Mouse (Mus musculus): Measurements from ENCODE around the gene Hadhb. TPM values are rescaled to one million over a fixed set of nuclear protein-coding genes. Genes with fewer than 3 reads are reported as not detected.

The Hadhb gene
- polyA plus RNA-seq, 1 experiment from 2014 or later, result 269 TPM

DNA sequence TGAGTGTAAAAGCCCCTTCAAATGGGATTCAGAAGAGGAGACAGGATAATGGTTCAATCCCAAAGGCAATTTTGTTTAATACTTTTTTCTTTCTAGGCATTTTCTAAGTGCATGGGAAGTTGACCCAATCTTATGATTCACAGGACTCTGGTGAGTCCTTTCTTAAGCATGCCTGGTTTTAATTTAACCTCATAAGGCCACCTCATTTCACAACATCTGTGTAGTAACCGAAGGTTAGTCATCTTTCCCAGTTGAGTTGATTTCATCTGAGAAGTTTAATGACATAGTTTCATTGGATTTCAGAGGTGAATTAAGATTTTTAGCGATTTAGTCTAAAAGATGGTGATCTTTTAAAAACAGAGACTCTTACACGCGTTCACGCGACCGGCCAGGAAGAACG, 67.6 kb downstream of the Hadhb start:
- no peaks in the 10 kb centered on the region for H3K36me3 ChIP-seq
- no peak for ATAC-seq
- H3K4me3 ChIP-seq (replicated peaks), result no peak overlapping the region
- no peak overlapping the region for H3K9ac ChIP-seq
- H3K4me2 ChIP-seq (replicated peaks), result no peak overlapping the region
- H3K9me3 ChIP-seq, result no peaks in the 10 kb centered on the region
- WGBS, result 98% methylated on average over 8 of the region's 8 CpGs
- no peaks in the 10 kb centered on the region for H3K4me1 ChIP-seq (replicated peaks)
- H3K27me3 ChIP-seq (replicated peaks), result no peaks in the 10 kb centered on the region
- no peak overlapping the region for H3K27ac ChIP-seq

- no peak for ATAC-seq
- H3K4me2 ChIP-seq (replicated peaks), result no peak overlapping the region
- H3K27ac ChIP-seq, result no peak overlapping the region
- no peak overlapping the region for H3K9ac ChIP-seq
- H3K27me3 ChIP-seq (replicated peaks), result no peaks in the 10 kb centered on the region
- no peaks in the 10 kb centered on the region for H3K36me3 ChIP-seq
- H3K4me3 ChIP-seq (replicated peaks), result no peak overlapping the region
- WGBS, result 78% methylated on average over 4 of the region's 4 CpGs
- H3K4me1 ChIP-seq (replicated peaks), result peaks cover 10% of the 10 kb centered on the region
- H3K9me3 ChIP-seq, result no peaks in the 10 kb centered on the region
Measured at GRCm38 (mm10) chr5:30230901-30231300, 75.9 kb downstream of the Hadhb start.

- peak; percentile 76 for ATAC-seq
Measured at GRCm38 (mm10) chr5:30231891-30232270, 76.8 kb downstream of the Hadhb start.

GRCm38 (mm10) chr5:30232271-30232971, 77.4 kb downstream of the Hadhb start, which contains the start of gene Selenoi:
Selenoi (plus strand) TSS chr5:30232581.
- Histone ChIP-seq H3K9me3 (no peaks in the 10 kb centered on the region), H3K27ac (peak within 1 kb of the TSS; percentile 90), H3K4me2 (replicated peaks) (peak within 1 kb of the TSS; percentile 64), H3K27me3 (replicated peaks) (no peaks in the 10 kb centered on the region), H3K36me3 (no peaks in the 10 kb centered on the region), H3K9ac (peak within 1 kb of the TSS; percentile 82), H3K4me1 (replicated peaks) (peaks cover 10% of the 10 kb centered on the region), H3K4me3 (replicated peaks) (peak within 1 kb of the TSS; percentile 90)
- WGBS, result 3% methylated on average over 71 of the region's 71 CpGs
- peak; percentile 99 for ATAC-seq

More at GRCm38 (mm10) chr5:30231891-30232270, 76.8 kb downstream of the Hadhb start:
- peaks cover 10% of the 10 kb centered on the region for H3K4me1 ChIP-seq (replicated peaks)
- H3K36me3 ChIP-seq, result no peaks in the 10 kb centered on the region
- WGBS, result 30% methylated on average over 16 of the region's 16 CpGs
- H3K9me3 ChIP-seq, result no peaks in the 10 kb centered on the region
- H3K4me3 ChIP-seq (replicated peaks), result peak overlapping the region; percentile 90
- H3K9ac ChIP-seq, result peak overlapping the region; percentile 54
- H3K27ac ChIP-seq, result peak overlapping the region; percentile 89
- no peaks in the 10 kb centered on the region for H3K27me3 ChIP-seq (replicated peaks)
- H3K4me2 ChIP-seq (replicated peaks), result peak overlapping the region; percentile 64

DNA sequence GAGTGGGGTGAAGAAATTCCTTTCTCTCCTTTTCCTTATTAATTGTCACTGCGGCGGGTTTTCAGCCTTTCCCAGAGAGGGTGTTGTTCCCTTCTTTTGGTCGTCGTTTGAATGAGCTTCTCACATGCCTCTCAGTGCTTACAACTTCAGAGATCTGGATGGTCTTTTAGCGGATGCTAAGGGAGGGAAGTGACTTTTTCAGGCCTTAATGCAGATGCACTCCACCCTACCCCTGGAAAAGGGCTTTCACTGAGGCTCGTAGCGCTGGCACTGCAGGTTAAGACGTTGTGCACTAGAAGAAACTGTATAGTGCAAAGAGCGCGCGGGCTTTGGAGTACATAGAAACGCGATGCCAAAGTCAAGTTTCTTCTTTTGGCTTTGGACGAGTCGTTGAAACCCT, 78.0 kb downstream of the Hadhb start:
- Histone ChIP-seq H3K36me3 (no peaks in the 10 kb centered on the region), H3K4me2 (replicated peaks) (peak overlapping the region; percentile 64), H3K9ac (peak overlapping the region; percentile 82), H3K27me3 (replicated peaks) (no peaks in the 10 kb centered on the region), H3K27ac (peak overlapping the region; percentile 90), H3K9me3 (no peaks in the 10 kb centered on the region), H3K4me1 (replicated peaks) (peaks cover 10% of the 10 kb centered on the region), H3K4me3 (replicated peaks) (peak overlapping the region; percentile 90)
- 6% methylated on average over 15 of the region's 15 CpGs for WGBS
- no peak for ATAC-seq

GRCm38 (mm10) chr5:30233979-30234378, 78.9 kb downstream of the Hadhb start:
- Histone ChIP-seq H3K9ac (no peak overlapping the region), H3K4me3 (replicated peaks) (peak overlapping the region; percentile 90), H3K27ac (0 out of 2 replicates have a peak overlapping the region, but pooled peaks have one; percentile 42), H3K27me3 (replicated peaks) (no peaks in the 10 kb centered on the region), H3K36me3 (no peaks in the 10 kb centered on the region), H3K9me3 (no peaks in the 10 kb centered on the region), H3K4me1 (replicated peaks) (peaks cover 10% of the 10 kb centered on the region), H3K4me2 (replicated peaks) (peak overlapping the region; percentile 64)
- ATAC-seq, result no peak
- WGBS, result 44% methylated on average over 8 of the region's 8 CpGs

MicroRNAs within 50 kb of the gene (microRNA counts, 519-probe panel; counts per million panel counts)
- microRNA mmu-miR-1960, result 1,783 counts per million, percentile 37 among the panel's probes with 10 or more counts

Other genes starting within 250 kb of the Hadhb start
- 0.40 TPM in 1 of 2 replicates, not detected in the other for gene Il6, start 142.1 kb upstream of the Hadhb start, polyA plus RNA-seq (2015; fragmentation: Nextera tagmentation; extraction: Ambion mirVana)
- 276 and 288 TPM in 2 replicates for gene Tyms, start 81.6 kb upstream of the Hadhb start, polyA plus RNA-seq (2015; fragmentation: Nextera tagmentation; extraction: Ambion mirVana)
- gene Garem2, start 50.1 kb upstream of the Hadhb start, polyA plus RNA-seq (2015; fragmentation: Nextera tagmentation; extraction: Ambion mirVana), result 0.53 and 0.57 TPM in 2 replicates
- not detected in 2 replicates for gene 3110082J24Rik, start 49.2 kb upstream of the Hadhb start, polyA plus RNA-seq (2015; fragmentation: Nextera tagmentation; extraction: Ambion mirVana)
- gene Hadha, start 86 bp upstream of the Hadhb start, polyA plus RNA-seq (2015; fragmentation: Nextera tagmentation; extraction: Ambion mirVana), result 178 and 193 TPM in 2 replicates
- gene Adgrf3, start 50.5 kb downstream of the Hadhb start, polyA plus RNA-seq (2015; fragmentation: Nextera tagmentation; extraction: Ambion mirVana), result 0.19 and 0.38 TPM in 2 replicates
- 37.3 and 38.1 TPM in 2 replicates for gene Selenoi, start 77.3 kb downstream of the Hadhb start, polyA plus RNA-seq (2015; fragmentation: Nextera tagmentation; extraction: Ambion mirVana)
- 0.38 and 0.78 TPM in 2 replicates for gene Drc1, start 126.1 kb downstream of the Hadhb start, polyA plus RNA-seq (2015; fragmentation: Nextera tagmentation; extraction: Ambion mirVana)

Measured in intestine, embryonic 15.5 days (tissue).